Mouse (Mus musculus) retina, postnatal 1 day (tissue): ENCODE measurements at regions not wholly inside any gene's neighbourhood (a gene's known extent, or its start where the extent isn't known, plus 50 kb on each side); places are given as distances from the start of the nearest gene placed in this dataset.

ENCODE experiments used
- DNase-seq: peaks from one replicate; pipeline ENCODE4 v3.0.0-alpha.2; 2012

DNA sequence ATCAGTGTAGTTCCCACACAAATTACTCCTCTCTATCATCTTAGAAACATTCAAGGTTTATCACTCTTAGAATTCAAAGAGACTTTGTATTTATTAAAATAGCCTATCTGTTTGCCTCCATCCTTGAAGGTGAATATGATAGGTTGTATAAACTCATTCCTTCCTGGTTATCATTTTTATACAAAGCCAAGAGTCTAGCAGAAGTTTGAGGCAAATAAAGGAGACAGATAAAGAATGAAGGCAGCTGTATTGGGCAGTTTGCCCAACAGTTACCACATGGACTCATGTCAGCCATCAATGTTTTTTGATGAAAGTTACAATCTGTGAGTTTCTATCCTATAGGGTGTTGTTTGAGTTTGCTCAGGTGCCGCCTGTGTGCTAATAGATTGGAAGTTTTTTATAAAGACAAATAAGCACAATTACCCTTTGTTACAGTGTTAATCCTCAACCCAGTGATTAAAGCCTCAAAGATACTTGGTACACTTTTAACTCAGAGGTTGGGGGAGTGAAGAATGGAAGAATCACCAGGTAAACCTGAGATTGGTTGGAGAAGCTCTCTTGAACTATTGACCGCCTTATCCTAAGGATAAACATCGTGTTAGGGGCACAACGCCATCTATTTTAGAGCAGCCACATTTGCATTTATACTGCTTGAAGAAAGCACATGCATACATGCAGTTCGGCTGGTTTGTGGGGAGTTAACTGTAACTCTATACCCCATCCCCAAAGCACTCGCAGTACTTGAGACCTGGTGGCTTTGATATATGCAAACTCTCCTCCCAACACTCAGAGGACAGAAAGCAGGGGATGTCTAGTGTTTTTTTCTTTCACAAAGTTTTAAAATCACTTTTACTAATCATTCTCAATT lies 175.6 kb upstream of the Gm11114 start:
- DNase-seq: no peak

DNA sequence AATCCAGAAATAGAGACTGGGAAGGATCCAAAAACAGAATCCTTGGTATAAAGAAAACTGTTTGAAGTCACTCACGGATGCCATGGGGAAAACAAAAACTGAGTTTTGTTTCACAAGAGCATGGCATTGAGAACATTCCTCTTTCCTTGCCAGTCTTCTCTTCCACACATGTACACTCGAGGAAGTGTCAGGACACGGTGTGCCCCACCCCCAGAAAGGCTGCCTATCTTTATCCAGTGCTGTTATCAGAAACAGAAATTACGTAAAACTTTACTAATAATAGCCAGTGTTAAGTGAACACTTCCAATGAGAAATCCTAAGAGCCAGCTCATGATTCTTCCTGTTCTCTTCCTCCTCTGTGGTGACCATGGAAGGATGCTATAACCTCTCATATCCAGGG lies 172.7 kb upstream of the Gm11114 start:
- no peak for DNase-seq

DNA sequence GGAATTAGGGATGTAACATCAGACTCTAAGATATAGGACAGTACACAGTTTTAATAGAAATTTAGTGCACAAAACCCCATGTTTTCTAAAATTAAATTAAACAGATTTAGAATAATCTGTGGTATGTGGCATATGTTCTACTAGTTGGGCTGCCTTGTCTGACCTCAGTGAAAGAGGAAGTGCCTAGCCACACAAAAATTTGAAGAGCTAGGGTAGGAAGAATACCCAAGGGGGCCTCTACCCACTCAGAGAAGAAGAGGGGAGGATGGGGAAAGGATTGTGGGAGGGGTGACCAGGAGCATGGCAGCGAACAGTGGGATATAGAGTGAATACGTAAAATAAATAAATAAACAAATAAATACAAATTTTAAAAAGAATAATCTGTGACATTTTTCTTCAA lies 168.2 kb upstream of the Gm11114 start:
- no peak for DNase-seq

DNA sequence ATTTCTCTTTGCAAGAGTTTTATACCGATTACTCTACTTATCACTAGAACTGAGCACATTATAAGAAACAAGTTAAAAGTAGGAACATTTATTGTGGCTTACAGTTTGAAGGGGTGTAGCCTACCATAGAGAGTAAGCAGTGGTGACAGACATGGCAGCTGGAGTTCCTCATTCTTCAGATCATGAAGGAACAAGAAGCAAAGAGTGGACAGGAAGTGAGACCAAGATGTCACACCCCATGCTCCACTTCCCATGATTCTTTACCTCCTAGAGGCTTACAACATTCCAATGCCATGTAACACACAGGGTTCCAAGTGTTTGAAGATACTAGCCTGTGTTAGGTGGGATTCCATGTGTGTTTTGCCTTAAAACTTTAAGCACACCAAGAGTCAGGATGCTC lies 146.9 kb upstream of the Gm11114 start:
- no peak for DNase-seq

DNA sequence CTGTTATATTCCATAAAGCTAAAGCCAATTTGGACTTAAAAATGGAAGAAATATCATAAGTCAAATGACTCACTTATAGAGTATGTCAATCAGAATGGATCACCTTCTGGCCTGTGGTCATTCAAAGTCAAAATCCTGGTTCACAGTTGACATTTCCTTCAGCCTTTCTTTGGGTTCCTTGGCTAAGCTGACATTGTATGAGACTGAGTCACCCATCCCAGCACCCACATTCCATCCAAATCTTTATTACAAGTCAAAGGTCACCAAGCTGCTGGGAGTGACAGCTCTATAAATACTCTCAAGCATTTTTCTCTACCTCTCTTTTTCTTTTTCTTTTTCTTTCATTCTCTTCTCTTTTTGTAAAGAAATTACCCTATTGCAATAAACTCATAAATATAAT lies 145.3 kb upstream of the Gm11114 start:
- DNase-seq: no peak

DNA sequence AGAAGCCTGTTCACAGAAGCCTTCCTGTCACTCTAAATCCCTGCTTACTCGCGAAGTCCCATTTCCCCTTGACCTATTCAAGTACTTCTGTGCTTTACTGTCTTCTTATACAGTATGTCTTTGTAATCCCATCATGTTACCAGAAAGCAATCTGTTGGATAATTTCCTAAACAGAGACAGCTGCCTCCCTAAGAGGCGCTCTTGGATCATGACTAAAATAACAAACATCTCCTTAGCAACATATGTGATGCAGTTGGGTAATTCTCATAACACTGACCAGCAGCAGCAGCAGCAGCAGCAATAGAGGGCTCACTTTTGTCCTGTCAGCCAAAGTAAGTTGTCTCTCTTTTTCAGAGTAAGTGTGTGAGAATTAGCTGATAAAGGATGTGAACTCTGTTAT lies 138.1 kb upstream of the Gm11114 start:
- DNase-seq: peak; percentile 55

DNA sequence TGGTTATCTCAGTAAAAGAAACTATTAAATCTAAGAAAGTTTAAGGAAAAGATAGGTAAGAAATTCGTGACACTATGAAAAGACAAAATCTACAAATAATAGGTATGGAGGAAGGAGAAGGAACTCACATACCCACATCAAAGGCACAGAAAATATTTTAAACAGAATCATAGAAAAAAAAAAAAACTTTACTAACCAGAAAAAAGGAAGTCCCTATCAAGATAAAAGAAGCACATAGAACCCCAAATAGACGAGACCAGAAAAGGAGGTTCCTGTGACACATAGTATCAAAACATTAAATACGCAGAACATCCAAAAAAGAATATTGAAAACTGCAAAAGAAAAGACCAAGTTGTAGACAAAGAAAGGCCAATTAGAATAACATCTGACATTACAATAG lies 111.4 kb upstream of the Gm11114 start:
- no peak for DNase-seq

DNA sequence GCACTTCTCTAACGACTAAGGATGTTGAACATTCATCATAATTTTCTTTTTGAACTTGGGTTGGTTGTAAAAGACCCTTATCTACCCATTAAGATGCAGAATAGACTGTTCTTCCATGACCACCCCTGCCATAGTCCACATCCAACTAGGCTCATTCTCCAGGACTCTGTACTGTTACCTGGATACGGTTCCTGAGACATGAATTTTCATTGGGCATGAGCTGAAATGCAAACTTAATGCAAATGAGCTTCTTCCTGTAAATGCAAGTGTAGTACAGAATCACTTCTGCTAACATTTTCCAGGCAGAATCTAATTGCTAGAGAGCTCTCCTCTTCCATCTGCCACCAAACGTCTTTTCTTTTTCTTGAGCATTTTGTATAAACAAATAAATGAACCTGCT lies 87.7 kb upstream of the Gm11114 start:
- DNase-seq: no peak
